Mouse (Mus musculus): Measurements from ENCODE around the gene Myo3b.

GRCm38 (mm10) chr2:70315125-70315524 is 276.2 kb downstream of the Myo3b start:
- no peak for TF ChIP-seq EP300 (IDR thresholded peaks at IDR 0.05; ENCODE audit: low read depth)
- TF ChIP-seq CTCF (IDR thresholded peaks at IDR 0.05; ENCODE audit: low read depth) = no peak

Measured in liver, embryonic 14.5 days (tissue).